Mouse (Mus musculus) heart, adult 18-20 months (tissue): ENCODE data around the gene D17Wsu92e. TPM values are rescaled to one million over a fixed set of nuclear protein-coding genes. Genes with fewer than 3 reads are reported as not detected.

Experiments used
- total RNA-seq, 2 experiments: library from RNA; stranded (reverse); gene quantifications; 2 replicates each; pipeline ENCODE4 v1.2.3; 2021

D17Wsu92e gene
- total RNA-seq, 2 experiments from 2014 or later: 138 to 145 TPM

Other genes with a start within 250 kb of the D17Wsu92e start
- gene Nudt3, start 197.2 kb downstream of the D17Wsu92e start, total RNA-seq: 100 to 1,000 TPM; 323 to 334 TPM
- under 1 TPM in 1 of 2 experiments, not detected in 1; 0.84 TPM for gene RPS10-NUDT3, start 185.4 kb downstream of the D17Wsu92e start, total RNA-seq
- 100 to 1,000 TPM; 527 to 608 TPM for gene Rps10, start 184.0 kb downstream of the D17Wsu92e start, total RNA-seq
- gene Pacsin1, start 165.1 kb downstream of the D17Wsu92e start, total RNA-seq: under 1 TPM; 0.25 to 0.67 TPM
- gene Spdef, start 91.7 kb downstream of the D17Wsu92e start, total RNA-seq: under 1 TPM in 1 of 2 experiments, not detected in 1; 0.18 TPM
- 10 to 100 TPM; 46.0 to 50.6 TPM for gene Snrpc, start 17.5 kb upstream of the D17Wsu92e start, total RNA-seq
- 10 to 100 TPM; 16.8 to 20.6 TPM for gene Uhrf1bp1, start 35.8 kb upstream of the D17Wsu92e start, total RNA-seq
- 10 to 100 TPM; 65.8 to 73.0 TPM for gene Anks1, start 88.7 kb upstream of the D17Wsu92e start, total RNA-seq
- gene Taf11, start 89.2 kb upstream of the D17Wsu92e start, total RNA-seq: 10 to 100 TPM; 22.9 to 24.7 TPM